In the genomic region with DNA sequence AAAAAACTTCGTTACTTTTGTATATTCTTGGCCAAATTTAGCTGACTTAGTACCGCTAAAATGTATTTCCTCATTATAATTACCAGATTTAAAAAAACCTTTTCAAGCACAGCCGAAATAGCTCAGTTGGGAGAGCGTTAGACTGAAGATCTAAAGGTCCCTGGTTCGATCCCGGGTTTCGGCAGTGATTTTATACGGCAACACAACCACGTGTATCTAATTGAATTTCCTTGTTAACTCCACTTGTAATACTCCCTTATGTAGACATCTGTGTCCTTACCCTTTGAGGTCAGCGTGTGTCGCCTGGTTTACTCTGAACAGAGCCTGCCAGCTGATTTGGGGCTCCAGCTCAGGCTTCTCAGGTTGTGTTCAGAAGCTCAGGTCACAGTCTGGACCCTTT, we compare ENCODE assay signal across 10 mouse cellular contexts. TPM values are rescaled to one million over a fixed set of nuclear protein-coding genes. Genes with fewer than 3 reads are reported as not detected.
A peak's percentile ranks its signal among the peaks of the same experiment; 100 is the strongest.
DNase-seq lines count a peak whose midpoint lies in the region; ATAC-seq and TF ChIP-seq lines count a peak whose summit lies in the region.
"Had no signal": no experiment of that assay in that cellular context is flagged by ENCODE, and none has a peak within 500 bp of the region (broad histone marks: within the 10 kb centered on the region; RNA-seq: fewer than 3 reads in every experiment).

No protein-coding gene starts in this region.

- ATAC-seq in hindbrain, embryonic 12.5 days (ENCODE audit: low FRiP score): no peak
- peak; percentile 33 for ATAC-seq in megakaryocyte, adult 5-6 weeks (ENCODE audit: poor library complexity, severe bottlenecking)
- ATAC-seq: Patski had no signal

- H3K4me3 ChIP-seq in cerebellum, adult 2 months (replicated peaks; ENCODE audit: insufficient read depth, low read depth, low read length): peak overlapping the region; percentile 36
- peak overlapping the region; percentile 12; the same call in 1 of the 2 replicates for H3K4me3 ChIP-seq in hindbrain, embryonic 12.5 days

- H3K4me1 ChIP-seq in cerebellum, adult 2 months (ENCODE audit: control insufficient read depth, insufficient read depth, low read length): peaks cover 4% of the 10 kb centered on the region; the same call in 1 of the 2 replicates
- H3K4me1 ChIP-seq in hindbrain, embryonic 12.5 days: peaks cover 7% of the 10 kb centered on the region

- no peak for TF ChIP-seq CTCF in cerebellum, adult 2 months (IDR thresholded peaks at IDR 0.05; ENCODE audit: borderline replicate concordance, insufficient read depth, low read depth, low read length)

- H3K4me2 ChIP-seq in hindbrain, embryonic 12.5 days (replicated peaks): peak overlapping the region; percentile 26

- no peaks in the 10 kb centered on the region for H3K36me3 ChIP-seq in hindbrain, embryonic 12.5 days

- WGBS in cerebellum, adult 2 months: 4% methylated on average over 11 of the region's 11 CpGs
- 4% methylated on average over 11 of the region's 11 CpGs for WGBS in hindbrain, embryonic 12.5 days

- peak; percentile 73 for DNase-seq in adrenal gland, adult 2 months
- DNase-seq in adrenal gland, adult 8-10 months: no peak
- peak; percentile 59 to 67 for DNase-seq in cerebellum, adult 2 months
- DNase-seq in frontal cortex, postnatal 25 days (ENCODE audit: low spot score in 2 of 2): peak; percentile 61 to 68
- DNase-seq in left cerebral cortex, adult 11 months (ENCODE audit: low spot score): peak; percentile 26
- DNase-seq in right cerebral cortex, postnatal 14 days: peak; percentile 53

- no peak for TF ChIP-seq POLR2A in cerebellum, adult 2 months (IDR thresholded peaks at IDR 0.05; ENCODE audit: borderline replicate concordance, insufficient read depth, low read length)

- no peak overlapping the region for H3K27ac ChIP-seq in cerebellum, adult 2 months (ENCODE audit: insufficient read depth, low read length)
- no peak overlapping the region for H3K27ac ChIP-seq in hindbrain, embryonic 12.5 days
- H3K27ac ChIP-seq: macrophage had no signal

- no peaks in the 10 kb centered on the region for H3K27me3 ChIP-seq in cerebellum, adult 2 months (ENCODE audit: control insufficient read depth, insufficient read depth, low read length)
- H3K27me3 ChIP-seq in hindbrain, embryonic 12.5 days: no peaks in the 10 kb centered on the region
- H3K27me3 ChIP-seq: Patski had no signal

- H3K9ac ChIP-seq in hindbrain, embryonic 12.5 days: no peak overlapping the region

- no peaks in the 10 kb centered on the region for H3K9me3 ChIP-seq in hindbrain, embryonic 12.5 days (replicated peaks)

RNA-seq across cellular contexts. Expression of a gene that starts 36.4 kb away (rescaled TPM):
- 10 to 100 TPM; 80.8 to 86.7 TPM for total RNA-seq in adrenal gland, adult 2 months (2021)
- 9.6 and 14.0 TPM in 2 replicates for polyA plus RNA-seq in adrenal gland, adult 2 months (2012; rRNA removed)
- 100 to 1,000 TPM in 2 of 4 experiments, 10 to 100 TPM in 2; 96.8 to 109 (median 102) TPM for total RNA-seq in adrenal gland, adult 8-10 months (2022)
- 38.9 and 39.9 TPM in 2 replicates for polyA plus RNA-seq in cerebellum, adult 2 months (2012; rRNA removed)
- 5.4 and 5.5 TPM in 2 replicates for polyA plus RNA-seq in hindbrain, embryonic 12.5 days (2016; fragmentation: Nextera tagmentation; extraction: Ambion mirVana)
- 35.0 and 36.9 TPM in 2 replicates for total RNA-seq in megakaryocyte, adult 5-6 weeks (2015)
- 42.6 and 43.3 TPM in 2 replicates for total RNA-seq in megakaryocyte, adult 5-6 weeks (2017)

RNA-seq across cellular contexts. Expression of a gene that starts 39.0 kb away (rescaled TPM):
- not detected for total RNA-seq in adrenal gland, adult 2 months (2021)
- not detected in 2 replicates for polyA plus RNA-seq in adrenal gland, adult 2 months (2012; rRNA removed)
- not detected for total RNA-seq in adrenal gland, adult 8-10 months (2022)
- polyA plus RNA-seq in cerebellum, adult 2 months (2012; rRNA removed): not detected in 2 replicates
- 0.04 TPM in 1 of 2 replicates, not detected in the other for polyA plus RNA-seq in hindbrain, embryonic 12.5 days (2016; fragmentation: Nextera tagmentation; extraction: Ambion mirVana)
- 0.02 TPM in 1 of 2 replicates, not detected in the other for total RNA-seq in megakaryocyte, adult 5-6 weeks (2015)
- total RNA-seq in megakaryocyte, adult 5-6 weeks (2017): not detected in 2 replicates
- polyA plus RNA-seq: macrophage, Patski had no signal
